Mouse (Mus musculus) MEL (cell line): Measurements from ENCODE around the gene Fbxl16. TPM values are rescaled to one million over a fixed set of nuclear protein-coding genes. Genes with fewer than 3 reads are reported as not detected.

Source experiments
- DNase-seq: peaks from one replicate; pipeline ENCODE4 v3.0.0; 2011; ENCODE audit warnings: low read depth, low spot score
- H3K27ac ChIP-seq: 2 replicates; pipeline ENCODE4 v1.5.1; 2012; ENCODE audit warnings: low read depth, mild to moderate bottlenecking, control low read depth, low read length, moderate library complexity; ENCODE audit not compliant: control insufficient read depth
- H3K27me3 ChIP-seq, 2 experiments: fragments of 150-350 bp in 1 of 2; sonication (generic) in 1 of 2; 2 replicates each; pipeline ENCODE4 v1.6.1; 2012; ENCODE audit warnings: low read length in 2 of 2, mild to moderate bottlenecking in 2 of 2, improper control_type of control experiment in 1 of 2, moderate library complexity in 1 of 2; ENCODE audit not compliant: insufficient read depth in 2 of 2, control insufficient read depth in 1 of 2
- H3K36me3 ChIP-seq, 2 experiments: 2 replicates each; pipeline ENCODE4 v1.6.1; 2012 to 2014; ENCODE audit warnings: low read length in 2 of 2, improper control_type of control experiment in 1 of 2, inconsistent platforms in 1 of 2, mild to moderate bottlenecking in 1 of 2; ENCODE audit not compliant: insufficient read depth in 2 of 2, control insufficient read depth in 1 of 2
- H3K4me1 ChIP-seq, 2 experiments: fragments of 150-350 bp in 1 of 2; sonication (generic) in 1 of 2; 2 replicates each; pipeline ENCODE4 v1.6.1; 2012; ENCODE audit warnings: low read length in 2 of 2, improper control_type of control experiment in 1 of 2, mild to moderate bottlenecking in 1 of 2; ENCODE audit not compliant: insufficient read depth in 2 of 2, control insufficient read depth in 1 of 2
- H3K4me3 ChIP-seq, 2 experiments: fragments of 150-350 bp in 1 of 2; sonication (generic) in 1 of 2; 2 replicates each; pipeline ENCODE4 v1.5.1; 2012; ENCODE audit warnings: low read depth in 2 of 2, low read length in 2 of 2, mild to moderate bottlenecking in 2 of 2, moderate library complexity in 2 of 2, control low read depth in 1 of 2, improper control_type of control experiment in 1 of 2; ENCODE audit not compliant: control insufficient read depth in 1 of 2, insufficient read depth in 1 of 2
- H3K79me2 ChIP-seq: 2 replicates; pipeline ENCODE4 v1.6.1; 2012; ENCODE audit warnings: mild to moderate bottlenecking, low read length, moderate library complexity; ENCODE audit not compliant: control insufficient read depth, poor library complexity, insufficient read depth
- H3K9ac ChIP-seq: 2 replicates; pipeline ENCODE4 v1.6.1; 2012; ENCODE audit warnings: low read depth, mild to moderate bottlenecking, control low read depth, low read length, moderate library complexity; ENCODE audit not compliant: control insufficient read depth, poor library complexity, severe bottlenecking
- H3K9me3 ChIP-seq: fragments of 150-350 bp; sonication (generic); replicated peaks from 2 replicates; pipeline ENCODE4 v1.6.1; 2012; ENCODE audit warnings: mild to moderate bottlenecking, low read length, improper control_type of control experiment, moderate library complexity; ENCODE audit not compliant: insufficient read depth
- BHLHE40 ChIP-seq: IDR thresholded peaks from 2 replicates; pipeline ENCODE4 v1.6.1; 2012; ENCODE audit warnings: low read depth, mild to moderate bottlenecking, inconsistent platforms, low read length, improper control_type of control experiment, borderline replicate concordance
- CHD1 ChIP-seq: IDR thresholded peaks from 2 replicates; pipeline ENCODE4 v1.6.1; 2012; ENCODE audit warnings: low read depth, mild to moderate bottlenecking, inconsistent platforms, low read length, improper control_type of control experiment
- CHD2 ChIP-seq: IDR thresholded peaks from 2 replicates; pipeline ENCODE4 v1.6.1; 2011; ENCODE audit warnings: low read length, improper control_type of control experiment
- CTCF ChIP-seq, 3 experiments: IDR thresholded peaks in 2 of 3; conservative IDR thresholded peaks in 1 of 3; 2 replicates each; pipeline ENCODE4 v1.5.1; 2011 to 2012; ENCODE audit warnings: low read length in 3 of 3, low read depth in 2 of 3, mild to moderate bottlenecking in 2 of 3, improper control_type of control experiment in 1 of 3, inconsistent platforms in 1 of 3, mixed read lengths in 1 of 3, moderate library complexity in 1 of 3; ENCODE audit not compliant: control insufficient read depth in 1 of 3, insufficient read depth in 1 of 3, poor library complexity in 1 of 3, severe bottlenecking in 1 of 3
- E2F4 ChIP-seq: IDR thresholded peaks from 2 replicates; pipeline ENCODE4 v1.6.1; 2011; ENCODE audit warnings: low read depth, low read length, improper control_type of control experiment, borderline replicate concordance
- ELF1 ChIP-seq: IDR thresholded peaks from 2 replicates; pipeline ENCODE4 v1.6.1; 2014; ENCODE audit warnings: low read depth, mild to moderate bottlenecking, inconsistent platforms, low read length, improper control_type of control experiment, moderate library complexity
- EP300 ChIP-seq, 2 experiments: IDR thresholded peaks; 2 replicates each; pipeline ENCODE4 v1.6.1; 2011; ENCODE audit warnings: improper control_type of control experiment in 2 of 2, low read length in 2 of 2, low read depth in 1 of 2, mild to moderate bottlenecking in 1 of 2
- GABPA ChIP-seq: IDR thresholded peaks from 2 replicates; pipeline ENCODE4 v1.6.1; 2012; ENCODE audit warnings: low read depth, mild to moderate bottlenecking, inconsistent platforms, low read length, improper control_type of control experiment, moderate library complexity
- GATA1 ChIP-seq: IDR thresholded peaks from 2 replicates; pipeline ENCODE4 v1.6.1; 2011; ENCODE audit warnings: low read depth, low read length, improper control_type of control experiment
- HCFC1 ChIP-seq: IDR thresholded peaks from 2 replicates; pipeline ENCODE4 v1.6.1; 2012; ENCODE audit warnings: low read depth, mild to moderate bottlenecking, inconsistent platforms, low read length, improper control_type of control experiment, moderate library complexity
- JUND ChIP-seq: IDR thresholded peaks from 2 replicates; pipeline ENCODE4 v1.6.1; 2011; ENCODE audit warnings: low read depth, mild to moderate bottlenecking, improper control_type of control experiment, low read length
- KAT2A ChIP-seq: conservative IDR thresholded peaks from 2 replicates; pipeline ENCODE4 v1.6.1; 2012; ENCODE audit warnings: low read depth, low read length, improper control_type of control experiment, inconsistent platforms
- MAFK ChIP-seq: IDR thresholded peaks from 2 replicates; pipeline ENCODE4 v1.6.1; 2011; ENCODE audit warnings: low read depth, mild to moderate bottlenecking, low read length, improper control_type of control experiment, borderline replicate concordance
- MAX ChIP-seq: IDR thresholded peaks from 2 replicates; pipeline ENCODE4 v1.6.1; 2011; ENCODE audit warnings: low read length, improper control_type of control experiment
- MAZ ChIP-seq: IDR thresholded peaks from 2 replicates; pipeline ENCODE4 v1.6.1; 2012; ENCODE audit warnings: low read depth, mild to moderate bottlenecking, inconsistent platforms, low read length, improper control_type of control experiment
- MEF2A ChIP-seq: IDR thresholded peaks from 2 replicates; pipeline ENCODE4 v1.6.1; 2014; ENCODE audit warnings: low read depth, mild to moderate bottlenecking, inconsistent platforms, low read length, improper control_type of control experiment; ENCODE audit not compliant: poor library complexity, insufficient replicate concordance, severe bottlenecking; ENCODE audit errors: extremely low read depth
- MYB ChIP-seq: IDR thresholded peaks from 2 replicates; pipeline ENCODE4 v1.6.1; 2011; ENCODE audit warnings: mild to moderate bottlenecking, low read depth, low read length, improper control_type of control experiment
- MYC ChIP-seq: IDR thresholded peaks from 2 replicates; pipeline ENCODE4 v1.6.1; 2011; ENCODE audit warnings: low read depth, mild to moderate bottlenecking, low read length, improper control_type of control experiment, moderate library complexity
- NELFE ChIP-seq: IDR thresholded peaks from 2 replicates; pipeline ENCODE4 v1.6.1; 2011; ENCODE audit warnings: low read depth, low read length, improper control_type of control experiment
- POLR2A ChIP-seq, 2 experiments: IDR thresholded peaks; 2 replicates each; pipeline ENCODE4 v1.6.1; 2011 to 2012; ENCODE audit warnings: low read length in 2 of 2, mild to moderate bottlenecking in 2 of 2, control low read depth in 1 of 2, improper control_type of control experiment in 1 of 2, low read depth in 1 of 2, moderate library complexity in 1 of 2; ENCODE audit not compliant: control insufficient read depth in 1 of 2, insufficient read depth in 1 of 2, poor library complexity in 1 of 2
- POLR2AphosphoS2 ChIP-seq: IDR thresholded peaks from 2 replicates; pipeline ENCODE4 v1.6.1; 2011; ENCODE audit warnings: low read length, improper control_type of control experiment
- POLR2AphosphoS5 ChIP-seq: IDR thresholded peaks from 2 replicates; pipeline ENCODE4 v1.6.1; 2012; ENCODE audit warnings: low read depth, borderline replicate concordance, mild to moderate bottlenecking, inconsistent platforms, low read length, moderate library complexity, mixed read lengths
- RAD21 ChIP-seq: IDR thresholded peaks from 2 replicates; pipeline ENCODE4 v1.6.1; 2011; ENCODE audit warnings: mild to moderate bottlenecking, low read depth, low read length, improper control_type of control experiment
- RCOR1 ChIP-seq: IDR thresholded peaks from 2 replicates; pipeline ENCODE4 v1.6.1; 2012; ENCODE audit warnings: low read depth, mild to moderate bottlenecking, inconsistent platforms, low read length, improper control_type of control experiment
- SIN3A ChIP-seq: IDR thresholded peaks from 2 replicates; pipeline ENCODE4 v1.6.1; 2012; ENCODE audit warnings: low read length, improper control_type of control experiment, inconsistent platforms
- SMC3 ChIP-seq: IDR thresholded peaks from 2 replicates; pipeline ENCODE4 v1.6.1; 2011; ENCODE audit warnings: low read depth, low read length, improper control_type of control experiment
- TAL1 ChIP-seq: IDR thresholded peaks from 2 replicates; pipeline ENCODE4 v1.6.1; 2012; ENCODE audit warnings: mild to moderate bottlenecking, inconsistent platforms, low read length, moderate library complexity, mixed read lengths
- TBP ChIP-seq: IDR thresholded peaks from 2 replicates; pipeline ENCODE4 v1.8.0; 2011; ENCODE audit warnings: low read depth, low read length, improper control_type of control experiment
- TCF12 ChIP-seq: IDR thresholded peaks from 2 replicates; pipeline ENCODE4 v1.6.1; 2014; ENCODE audit warnings: low read depth, mild to moderate bottlenecking, inconsistent platforms, low read length, improper control_type of control experiment, moderate library complexity
- USF1 ChIP-seq: IDR thresholded peaks from 2 replicates; pipeline ENCODE4 v1.6.1; 2014; ENCODE audit warnings: low read depth, mild to moderate bottlenecking, inconsistent platforms, low read length, improper control_type of control experiment, moderate library complexity
- USF2 ChIP-seq, 2 experiments: IDR thresholded peaks; 2 replicates each; pipeline ENCODE4 v1.6.1; 2011 to 2012; ENCODE audit warnings: improper control_type of control experiment in 2 of 2, low read length in 2 of 2, borderline replicate concordance in 1 of 2, inconsistent platforms in 1 of 2, low read depth in 1 of 2, mild to moderate bottlenecking in 1 of 2; ENCODE audit not compliant: insufficient read depth in 1 of 2
- ZC3H11A ChIP-seq: IDR thresholded peaks from 2 replicates; pipeline ENCODE4 v1.6.1; 2012; ENCODE audit warnings: low read depth, mild to moderate bottlenecking, inconsistent platforms, low read length, improper control_type of control experiment
- ZKSCAN1 ChIP-seq: IDR thresholded peaks from 2 replicates; pipeline ENCODE4 v1.6.1; 2012; ENCODE audit warnings: low read depth, mild to moderate bottlenecking, inconsistent platforms, low read length, improper control_type of control experiment, moderate library complexity
- ZMIZ1 ChIP-seq: IDR thresholded peaks from 2 replicates; pipeline ENCODE4 v1.6.1; 2012; ENCODE audit warnings: low read depth, mild to moderate bottlenecking, inconsistent platforms, low read length, improper control_type of control experiment, moderate library complexity
- ZNF384 ChIP-seq: IDR thresholded peaks from 2 replicates; pipeline ENCODE4 v1.6.1; 2012; ENCODE audit warnings: low read depth, mild to moderate bottlenecking, inconsistent platforms, low read length, improper control_type of control experiment
- polyA plus RNA-seq, 2 experiments: library from polyadenylated mRNA; stranded (reverse) in 1 of 2; unstranded in 1 of 2; fragments of >175 nt in 1 of 2; fragments of >200 nt in 1 of 2; gene quantifications; 2 replicates each; pipeline versions ENCODE4 v1.2.1 to v1.2.4; 2012; ENCODE audit warnings: low replicate concordance in 2 of 2, low read depth in 1 of 2; ENCODE audit not compliant: insufficient read length in 2 of 2, insufficient read depth in 1 of 2, missing spikeins in 1 of 2
- total RNA-seq: library from RNA; depleted of rRNA; stranded (reverse); fragments of 300-350 nt; gene quantifications from 2 replicates; pipeline ENCODE4 v1.2.3, GENCODE M21; 2012

Fbxl16 gene
- total and polyA plus RNA-seq, 3 experiments = 0.11 TPM; not detected in 2

- H3K79me2 ChIP-seq = peaks cover 5% of the 10 kb centered on the region
- DNase-seq = peak; percentile 96
- H3K4me1 ChIP-seq = peaks cover 0 to 16% of the 10 kb centered on the region in 2 experiments; a peak in 2 of 4 replicates
- H3K27me3 ChIP-seq = no peaks in the 10 kb centered on the region
- H3K4me3 ChIP-seq = peak within 1 kb of the TSS; percentile 60 to 69
- H3K9ac ChIP-seq = peak within 1 kb of the TSS; percentile 76
- no peaks in the 10 kb centered on the region for H3K9me3 ChIP-seq
- peaks cover 0 to 9% of the 10 kb centered on the region in 2 experiments; a peak in 2 of 4 replicates for H3K36me3 ChIP-seq
- peak within 1 kb of the TSS; percentile 42 for H3K27ac ChIP-seq
- TF ChIP-seq RAD21 (no peak), CTCF (IDR thresholded peaks at IDR 0.05 in 2 of 3, conservative IDR thresholded peaks at IDR 0.05 in 1 of 3; ENCODE audit: control insufficient read depth in 1 of 3, insufficient read depth in 1 of 3, low read depth in 2 of 3, low read length in 3 of 3, poor library complexity in 1 of 3, severe bottlenecking in 1 of 3) (0 out of 6 replicates have a peak, but pooled peaks of 1 of the 3 experiments have one; percentile 14), POLR2AphosphoS2 (0 out of 2 replicates have a peak, but pooled peaks have one; percentile 13), MAX (peak; percentile 83), POLR2A (IDR thresholded peaks at IDR 0.05; ENCODE audit: control insufficient read depth in 1 of 2, insufficient read depth in 1 of 2, low read depth in 1 of 2, low read length in 2 of 2, poor library complexity in 1 of 2) (peak; percentile 70 to 89), USF1 (0 out of 2 replicates have a peak, but pooled peaks have one; percentile 36), HCFC1 (peak; percentile 92), TAL1 (no peak), TCF12 (0 out of 2 replicates have a peak, but pooled peaks have one; percentile 39), BHLHE40 (no peak), ZC3H11A (no peak), SIN3A (peak; percentile 99), CHD2 (no peak), RCOR1 (no peak), ZNF384 (no peak), POLR2AphosphoS5 (no peak), USF2 (IDR thresholded peaks at IDR 0.05; ENCODE audit: borderline replicate concordance in 1 of 2, insufficient read depth in 1 of 2, low read depth in 1 of 2, low read length in 2 of 2) (no peak), SMC3 (no peak), MAZ (no peak), TBP (peak; percentile 41; the same call in 1 of the 2 replicates), MYB (no peak), ZKSCAN1 (no peak), JUND (no peak), GABPA (no peak), MAFK (no peak), ZMIZ1 (no peak; the same call in 1 of the 2 replicates), MEF2A (no peak), E2F4 (peak; percentile 89; the same call in 1 of the 2 replicates), KAT2A (no peak; the same call in 1 of the 2 replicates), EP300 (IDR thresholded peaks at IDR 0.05; ENCODE audit: low read depth in 1 of 2, low read length in 2 of 2) (no peak), CHD1 (no peak), GATA1 (no peak), NELFE (peak; percentile 79), ELF1 (peak; percentile 84), MYC (peak; percentile 79; the same call in 1 of the 2 replicates)
Measured at GRCm38 (mm10) chr17:25860832-25861703, 52.2 kb downstream of the Fbxl16 start, which contains the start of gene Wdr90. Gene Wdr90 (minus strand): TSS chr17:25861501.
